10 mouse cellular contexts compared by ENCODE assay signal in the genomic region with DNA sequence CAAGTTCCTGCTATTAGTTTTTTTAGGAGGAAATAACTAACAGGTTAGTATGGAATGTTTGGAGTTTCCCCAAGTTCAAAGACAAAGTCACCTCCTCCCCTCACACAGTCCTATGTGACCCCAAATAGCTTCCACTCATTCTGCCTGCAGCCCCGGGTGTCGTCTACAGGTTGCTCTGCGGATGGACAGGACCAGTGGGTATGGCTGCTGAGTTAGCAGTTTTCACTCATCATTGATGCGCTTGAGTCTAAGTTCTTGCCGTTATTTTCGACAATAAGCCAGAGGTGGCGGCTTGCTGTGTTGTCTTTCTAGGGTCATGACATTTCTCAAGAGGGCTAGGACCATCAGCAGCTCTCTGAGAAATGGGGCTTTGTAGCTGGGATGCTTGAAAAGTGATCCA. TPM values are rescaled to one million over a fixed set of nuclear protein-coding genes. Genes with fewer than 3 reads are reported as not detected.
DNase-seq lines count a peak whose midpoint lies in the region; ATAC-seq and TF ChIP-seq lines count a peak whose summit lies in the region.
"Had no signal": no experiment of that assay in that cellular context is flagged by ENCODE, and none has a peak within 500 bp of the region (broad histone marks: within the 10 kb centered on the region; RNA-seq: fewer than 3 reads in every experiment).

No protein-coding gene starts in this region.

- TF ChIP-seq CTCF in liver, adult 2 months (IDR thresholded peaks at IDR 0.05; ENCODE audit: low read depth, low read length): no peak
- no peak for TF ChIP-seq CTCF in forebrain, postnatal 0 days (IDR thresholded peaks at IDR 0.05; ENCODE audit: low read depth)
- no peak for TF ChIP-seq CTCF in small intestine, adult 2 months (IDR thresholded peaks at IDR 0.05; ENCODE audit: extremely low read depth, insufficient read length, insufficient replicate concordance, low read depth, low read length)

- no peak overlapping the region for H3K27ac ChIP-seq in liver, adult 2 months (replicated peaks; ENCODE audit: insufficient read depth, low read depth, low read length)
- H3K27ac ChIP-seq in liver, embryonic 11.5 days (ENCODE audit: low read depth, low read length): no peak overlapping the region
- H3K27ac ChIP-seq in forebrain, postnatal 0 days (ENCODE audit: low read depth, low read length): no peak overlapping the region
- peak overlapping the region; percentile 60 for H3K27ac ChIP-seq in small intestine, adult 2 months (ENCODE audit: insufficient read depth, low read depth, low read length)
- H3K27ac ChIP-seq: stomach, embryonic 15.5 days had no signal

- H3K4me1 ChIP-seq in liver, adult 2 months (ENCODE audit: control insufficient read depth, insufficient read depth, low read length): peaks cover 5% of the 10 kb centered on the region; the same call in 1 of the 2 replicates
- H3K4me1 ChIP-seq in liver, embryonic 11.5 days (replicated peaks; ENCODE audit: control insufficient read depth, insufficient read depth, low read length): no peaks in the 10 kb centered on the region
- peaks cover 19% of the 10 kb centered on the region for H3K4me1 ChIP-seq in forebrain, postnatal 0 days (ENCODE audit: insufficient read depth)
- H3K4me1 ChIP-seq in small intestine, adult 2 months (ENCODE audit: control insufficient read depth, insufficient read depth, insufficient read length, low read length): peaks cover 15% of the 10 kb centered on the region

- DNase-seq in liver, adult 2 months (ENCODE audit: extremely low read depth, low read depth, low spot score): peak; percentile 16
- no peak for DNase-seq in liver, embryonic 11.5 days (ENCODE audit: low spot score)
- peak; percentile 73 for DNase-seq in CD4-positive, CD25-positive, alpha-beta regulatory T cell, adult 2 months (ENCODE audit: low read depth, low spot score)
- no peak for DNase-seq in forebrain, postnatal 0 days
- no peak for DNase-seq in natural killer cell, adult 2 months (ENCODE audit: low spot score in 2 of 2)
- DNase-seq: adrenal gland, postnatal 25 days; cerebellum, adult 2 months had no signal

- H3K36me3 ChIP-seq in liver, adult 2 months (ENCODE audit: control insufficient read depth, insufficient read depth, low read length): no peaks in the 10 kb centered on the region
- no peaks in the 10 kb centered on the region for H3K36me3 ChIP-seq in liver, embryonic 11.5 days (ENCODE audit: control insufficient read depth, insufficient read depth, low read length)
- H3K36me3 ChIP-seq in forebrain, postnatal 0 days (ENCODE audit: insufficient read depth): no peaks in the 10 kb centered on the region
- no peaks in the 10 kb centered on the region for H3K36me3 ChIP-seq in small intestine, adult 2 months (ENCODE audit: control insufficient read depth, insufficient read depth, low read length)
- H3K36me3 ChIP-seq: stomach, embryonic 15.5 days had no signal

- H3K27me3 ChIP-seq in liver, adult 2 months (ENCODE audit: control insufficient read depth, insufficient read depth, low read length): no peaks in the 10 kb centered on the region
- H3K27me3 ChIP-seq in liver, embryonic 11.5 days (replicated peaks; ENCODE audit: control insufficient read depth, insufficient read depth, low read length): peaks cover 16% of the 10 kb centered on the region
- no peaks in the 10 kb centered on the region for H3K27me3 ChIP-seq in forebrain, postnatal 0 days (ENCODE audit: insufficient read depth, low read length)
- no peaks in the 10 kb centered on the region for H3K27me3 ChIP-seq in small intestine, adult 2 months (ENCODE audit: control insufficient read depth, insufficient read depth, low read length)
- H3K27me3 ChIP-seq: stomach, embryonic 15.5 days had no signal

- no peak overlapping the region for H3K9ac ChIP-seq in liver, adult 2 months (ENCODE audit: low read depth, low read length)
- H3K9ac ChIP-seq in liver, embryonic 11.5 days (ENCODE audit: low read depth, low read length): no peak overlapping the region
- no peak overlapping the region for H3K9ac ChIP-seq in forebrain, postnatal 0 days
- H3K9ac ChIP-seq: stomach, embryonic 15.5 days had no signal

- H3K4me2 ChIP-seq in liver, embryonic 11.5 days: no peak overlapping the region
- H3K4me2 ChIP-seq in forebrain, postnatal 0 days (ENCODE audit: low read depth): peak overlapping the region; percentile 62

- ATAC-seq in liver, embryonic 11.5 days (replicated peaks; ENCODE audit: low FRiP score): no peak
- ATAC-seq in forebrain, postnatal 0 days: no peak
- ATAC-seq in erythroblast, adult 5-6 weeks (replicated peaks; ENCODE audit: low FRiP score, poor library complexity, severe bottlenecking): no peak

- no peak for TF ChIP-seq POLR2A in liver, adult 2 months (IDR thresholded peaks at IDR 0.05; ENCODE audit: extremely low read depth, insufficient read depth, low read length)
- TF ChIP-seq POLR2A in small intestine, adult 2 months (IDR thresholded peaks at IDR 0.05; ENCODE audit: low read depth, low read length): no peak

- no peaks in the 10 kb centered on the region for H3K9me3 ChIP-seq in liver, embryonic 11.5 days (ENCODE audit: control insufficient read depth, low read length)
- H3K9me3 ChIP-seq in forebrain, postnatal 0 days (ENCODE audit: low read length): no peaks in the 10 kb centered on the region
- H3K9me3 ChIP-seq: stomach, embryonic 15.5 days had no signal

- no peak overlapping the region for H3K4me3 ChIP-seq in liver, adult 2 months (ENCODE audit: insufficient read depth, low read depth, low read length)
- H3K4me3 ChIP-seq in liver, embryonic 11.5 days (ENCODE audit: low read depth, low read length): no peak overlapping the region
- H3K4me3 ChIP-seq in forebrain, postnatal 0 days (ENCODE audit: low read depth, low read length): 0 out of 2 replicates have a peak overlapping the region, but pooled peaks have one; percentile 8
- peak overlapping the region; percentile 33 for H3K4me3 ChIP-seq in small intestine, adult 2 months (ENCODE audit: low read depth, low read length)
- H3K4me3 ChIP-seq: stomach, embryonic 15.5 days had no signal

- 58% methylated on average over 7 of the region's 7 CpGs for WGBS in liver, adult 2 months
- 81% methylated on average over 7 of the region's 7 CpGs for WGBS in liver, embryonic 11.5 days
- WGBS in forebrain, postnatal 0 days: 80% methylated on average over 7 of the region's 7 CpGs
- 41% methylated on average over 7 of the region's 7 CpGs for WGBS in small intestine, adult 2 months

- no peaks in the 10 kb centered on the region for H3K79me2 ChIP-seq in liver, adult 2 months (ENCODE audit: control insufficient read depth, insufficient read depth, low read length)

RNA-seq across cellular contexts. Expression of gene Scml4, which starts 1.3 kb away (rescaled TPM):
- 0.20 and 0.28 TPM in 2 replicates for total RNA-seq in liver, adult 2 months (2014; rRNA removed)
- polyA plus RNA-seq in liver, adult 2 months (2012; rRNA removed): 0.30 and 0.50 TPM in 2 replicates
- 0.16 and 0.40 TPM in 2 replicates for polyA plus RNA-seq in liver, embryonic 11.5 days (2014; fragmentation: Nextera tagmentation; extraction: Ambion mirVana)
- 16.2 and 37.7 TPM in 2 replicates for total RNA-seq in forebrain, postnatal 0 days (2014; rRNA removed)
- 3.6 and 8.5 TPM in 2 replicates for polyA plus RNA-seq in forebrain, postnatal 0 days (2015; fragmentation: Nextera tagmentation; extraction: Ambion mirVana)
- 6.7 and 12.1 TPM in 2 replicates for polyA plus RNA-seq in small intestine, adult 2 months (2012; rRNA removed)
- not detected in 2 replicates for total RNA-seq in erythroblast, adult 5-6 weeks (2015; ENCODE audit: low replicate concordance)
- 0.28 TPM in 1 of 2 replicates, not detected in the other for total RNA-seq in erythroblast, adult 5-6 weeks (2017; ENCODE audit: low replicate concordance)

Comparison
In these comparisons a context has a peak if more than half of its experiments do, and no peak if none do; other contexts are left out.
1. DNase-seq: peak in liver, adult 2 months (single experiment) and CD4-positive, CD25-positive, alpha-beta regulatory T cell, adult 2 months (single experiment); none in liver, embryonic 11.5 days (single experiment), forebrain, postnatal 0 days (single experiment) and natural killer cell, adult 2 months (0 of 2).
2. H3K4me3 ChIP-seq: peak in forebrain, postnatal 0 days (single experiment) and small intestine, adult 2 months (single experiment); none in liver, adult 2 months (single experiment) and liver, embryonic 11.5 days (single experiment).